Mouse (Mus musculus): ENCODE data around the gene Taf11. TPM values are rescaled to one million over a fixed set of nuclear protein-coding genes. Genes with fewer than 3 reads are reported as not detected.

The Taf11 gene
- total RNA-seq, 4 experiments from 2014 or later, result 33.2 to 40.6 (median 37.4) TPM

- DNase-seq (ENCODE audit: low spot score in 2 of 2), result peak in 1 of 2 experiments; percentile 15
Measured at GRCm38 (mm10) chr17:27922174-27922712, 12.6 kb upstream of the Taf11 start.

GRCm38 (mm10) chr17:27920676-27921075 is 11.0 kb upstream of the Taf11 start:
- no peak for DNase-seq (ENCODE audit: low spot score in 2 of 2)

GRCm38 (mm10) chr17:27916366-27916765 is 6.7 kb upstream of the Taf11 start:
- no peak for DNase-seq (ENCODE audit: low spot score in 2 of 2)

- no peak for DNase-seq (ENCODE audit: low spot score in 2 of 2)
Measured at GRCm38 (mm10) chr17:27914742-27915141, 5.1 kb upstream of the Taf11 start.

- DNase-seq (ENCODE audit: low spot score in 2 of 2), result no peak
Measured at GRCm38 (mm10) chr17:27911371-27911770, 1.7 kb upstream of the Taf11 start.

- DNase-seq (ENCODE audit: low spot score in 2 of 2), result peak; percentile 46 to 63
Measured at GRCm38 (mm10) chr17:27908888-27909621, 589 bp downstream of the Taf11 start, which contains the start of gene Anks1. Gene Anks1, plus strand, starts transcription at chr17:27909306.

- DNase-seq (ENCODE audit: low spot score in 2 of 2), result no peak
Measured at GRCm38 (mm10) chr17:27908206-27908887, 1.3 kb downstream of the Taf11 start.

- DNase-seq (ENCODE audit: low spot score in 2 of 2), result peak; percentile 88 to 96
Measured at GRCm38 (mm10) chr17:27907512-27908205, 2.0 kb downstream of the Taf11 start.

GRCm38 (mm10) chr17:27886499-27887210 is 23.0 kb downstream of the Taf11 start:
- no peak for DNase-seq (ENCODE audit: low spot score in 2 of 2)

- no peak for DNase-seq (ENCODE audit: low spot score in 2 of 2)
Measured at GRCm38 (mm10) chr17:27883994-27884393, 25.6 kb downstream of the Taf11 start.

GRCm38 (mm10) chr17:27883129-27883528 is 26.5 kb downstream of the Taf11 start:
- no peak for DNase-seq (ENCODE audit: low spot score in 2 of 2)

GRCm38 (mm10) chr17:27881518-27881917 is 28.1 kb downstream of the Taf11 start:
- DNase-seq (ENCODE audit: low spot score in 2 of 2), result no peak

- no peak for DNase-seq (ENCODE audit: low spot score in 2 of 2)
Measured at GRCm38 (mm10) chr17:27874510-27874909, 35.1 kb downstream of the Taf11 start.

- DNase-seq (ENCODE audit: low spot score in 2 of 2), result no peak
Measured at GRCm38 (mm10) chr17:27873583-27873982, 36.1 kb downstream of the Taf11 start.

- peak; percentile 60 to 69 for DNase-seq (ENCODE audit: low spot score in 2 of 2)
Measured at GRCm38 (mm10) chr17:27871851-27872250, 37.8 kb downstream of the Taf11 start.

- DNase-seq (ENCODE audit: low spot score in 2 of 2), result no peak
Measured at GRCm38 (mm10) chr17:27866737-27867136, 42.9 kb downstream of the Taf11 start.

- DNase-seq (ENCODE audit: low spot score in 2 of 2), result no peak
Measured at GRCm38 (mm10) chr17:27865461-27865860, 44.2 kb downstream of the Taf11 start.

- DNase-seq (ENCODE audit: low spot score in 2 of 2), result no peak
Measured at GRCm38 (mm10) chr17:27859131-27859530, 50.5 kb downstream of the Taf11 start.

GRCm38 (mm10) chr17:27857649-27858475 is 51.8 kb downstream of the Taf11 start:
- DNase-seq (ENCODE audit: low spot score in 2 of 2), result no peak

Measured in layer of hippocampus, adult 8-10 months (tissue).